Mouse (Mus musculus): ENCODE measurements at regions not wholly inside any gene's neighbourhood (a gene's known extent, or its start where the extent isn't known, plus 50 kb on each side); places are given as distances from the start of the nearest gene placed in this dataset.

- TF ChIP-seq CTCF (IDR thresholded peaks at IDR 0.05 in 2 of 3, conservative IDR thresholded peaks at IDR 0.05 in 1 of 3; ENCODE audit: control insufficient read depth in 1 of 3, insufficient read depth in 1 of 3, low read depth in 2 of 3, low read length in 3 of 3, poor library complexity in 1 of 3, severe bottlenecking in 1 of 3) (no peak), POLR2A (IDR thresholded peaks at IDR 0.05; ENCODE audit: control insufficient read depth in 1 of 2, insufficient read depth in 1 of 2, low read depth in 1 of 2, low read length in 2 of 2, poor library complexity in 1 of 2) (no peak), SMC3 (IDR thresholded peaks at IDR 0.05; ENCODE audit: low read depth, low read length) (no peak), GABPA (IDR thresholded peaks at IDR 0.05; ENCODE audit: low read depth, low read length) (no peak), GATA1 (IDR thresholded peaks at IDR 0.05; ENCODE audit: low read depth, low read length) (no peak), ZNF384 (IDR thresholded peaks at IDR 0.05; ENCODE audit: low read depth, low read length) (no peak), POLR2AphosphoS2 (IDR thresholded peaks at IDR 0.05; ENCODE audit: low read length) (no peak)
Observed at GRCm38 (mm10) chr13:110556355-110557095, 161.7 kb downstream of the Plk2 start.
